Mouse (Mus musculus): Measurements from ENCODE around the gene Trappc13. TPM values are rescaled to one million over a fixed set of nuclear protein-coding genes. Genes with fewer than 3 reads are reported as not detected.
A peak's percentile ranks its signal among the peaks of the same experiment; 100 is the strongest.

Trappc13 gene
- polyA plus RNA-seq, 1 experiment from 2014 or later: 79.7 TPM

- under 1% methylated on average over 36 of the region's 38 CpGs for WGBS
- no peaks in the 10 kb centered on the region for H3K36me3 ChIP-seq (ENCODE audit: control insufficient read depth, insufficient read depth, low read length)
- peak overlapping the region; percentile 98 for H3K4me2 ChIP-seq (ENCODE audit: low read depth)
- H3K27ac ChIP-seq (ENCODE audit: low read depth, low read length): peak overlapping the region; percentile 40
- H3K9ac ChIP-seq (ENCODE audit: low read length): peak overlapping the region; percentile 71
- no peaks in the 10 kb centered on the region for H3K27me3 ChIP-seq (ENCODE audit: control insufficient read depth, insufficient read depth, low read length)
- ATAC-seq (ENCODE audit: insufficient read depth, low FRiP score, low TSS enrichment) (peak; percentile 79), DNase-seq (ENCODE audit: low spot score) (no peak)
- H3K4me1 ChIP-seq (ENCODE audit: control insufficient read depth, insufficient read depth, low read length): peaks cover 7% of the 10 kb centered on the region; the same call in 1 of the 2 replicates
- peak overlapping the region; percentile 64 for H3K4me3 ChIP-seq (ENCODE audit: low read depth, low read length)
- no peaks in the 10 kb centered on the region for H3K9me3 ChIP-seq (ENCODE audit: control insufficient read depth, low read length)
Measured at GRCm38 (mm10) chr13:104109816-104110521, 68.3 kb downstream of the Trappc13 start.

- WGBS: 0% methylated on average over 33 of the region's 44 CpGs
- Histone ChIP-seq H3K27me3 (ENCODE audit: control insufficient read depth, insufficient read depth, low read length) (no peaks in the 10 kb centered on the region), H3K4me1 (ENCODE audit: control insufficient read depth, insufficient read depth, low read length) (peaks cover 7% of the 10 kb centered on the region; the same call in 1 of the 2 replicates), H3K4me3 (ENCODE audit: low read depth, low read length) (peak within 1 kb of the TSS; percentile 64), H3K9me3 (ENCODE audit: control insufficient read depth, low read length) (no peaks in the 10 kb centered on the region), H3K9ac (ENCODE audit: low read length) (peak within 1 kb of the TSS; percentile 74), H3K4me2 (ENCODE audit: low read depth) (peak within 1 kb of the TSS; percentile 98), H3K27ac (ENCODE audit: low read depth, low read length) (peak within 1 kb of the TSS; percentile 42), H3K36me3 (ENCODE audit: control insufficient read depth, insufficient read depth, low read length) (no peaks in the 10 kb centered on the region)
- ATAC-seq (ENCODE audit: insufficient read depth, low FRiP score, low TSS enrichment) (peak; percentile 97), DNase-seq (ENCODE audit: low spot score) (peak; percentile 92)
Measured at GRCm38 (mm10) chr13:104109288-104109815, 68.9 kb downstream of the Trappc13 start, which contains the start of the genes Nln and Sgtb. Gene Nln, minus strand, starts transcription at chr13:104109614. Gene Sgtb, plus strand, starts transcription at chr13:104109741.

- H3K9me3 ChIP-seq (ENCODE audit: control insufficient read depth, low read length): no peaks in the 10 kb centered on the region
- H3K4me2 ChIP-seq (ENCODE audit: low read depth): peak overlapping the region; percentile 98
- peak overlapping the region; percentile 74 for H3K9ac ChIP-seq (ENCODE audit: low read length)
- ATAC-seq (ENCODE audit: insufficient read depth, low FRiP score, low TSS enrichment): peak; percentile 14; the same call in 1 of the 2 replicates
- 2% methylated on average over 24 of the region's 24 CpGs for WGBS
- H3K27ac ChIP-seq (ENCODE audit: low read depth, low read length): peak overlapping the region; percentile 42; the same call in 1 of the 2 replicates
- H3K36me3 ChIP-seq (ENCODE audit: control insufficient read depth, insufficient read depth, low read length): no peaks in the 10 kb centered on the region
- no peaks in the 10 kb centered on the region for H3K27me3 ChIP-seq (ENCODE audit: control insufficient read depth, insufficient read depth, low read length)
- peaks cover 7% of the 10 kb centered on the region; the same call in 1 of the 2 replicates for H3K4me1 ChIP-seq (ENCODE audit: control insufficient read depth, insufficient read depth, low read length)
- peak overlapping the region; percentile 64 for H3K4me3 ChIP-seq (ENCODE audit: low read depth, low read length)
- peak; percentile 24 for DNase-seq (ENCODE audit: low spot score)
Measured at GRCm38 (mm10) chr13:104108651-104109287, 69.5 kb downstream of the Trappc13 start.

- DNase-seq (ENCODE audit: low spot score): no peak
- Histone ChIP-seq H3K9me3 (ENCODE audit: control insufficient read depth, low read length) (no peaks in the 10 kb centered on the region), H3K4me2 (ENCODE audit: low read depth) (no peak overlapping the region), H3K27me3 (ENCODE audit: control insufficient read depth, insufficient read depth, low read length) (no peaks in the 10 kb centered on the region), H3K27ac (ENCODE audit: low read depth, low read length) (no peak overlapping the region), H3K4me1 (ENCODE audit: control insufficient read depth, insufficient read depth, low read length) (no peaks in the 10 kb centered on the region), H3K4me3 (ENCODE audit: low read depth, low read length) (no peak overlapping the region), H3K36me3 (ENCODE audit: control insufficient read depth, insufficient read depth, low read length) (no peaks in the 10 kb centered on the region), H3K9ac (ENCODE audit: low read length) (no peak overlapping the region)
- ATAC-seq (ENCODE audit: insufficient read depth, low FRiP score, low TSS enrichment): no peak
- WGBS: 93% methylated on average over 5 of the region's 5 CpGs
Measured at GRCm38 (mm10) chr13:104101606-104102235, 76.5 kb downstream of the Trappc13 start.

- 92% methylated on average over 4 of the region's 4 CpGs for WGBS
- Histone ChIP-seq H3K27ac (ENCODE audit: low read depth, low read length) (no peak overlapping the region), H3K27me3 (ENCODE audit: control insufficient read depth, insufficient read depth, low read length) (no peaks in the 10 kb centered on the region), H3K9ac (ENCODE audit: low read length) (no peak overlapping the region), H3K4me2 (ENCODE audit: low read depth) (no peak overlapping the region), H3K4me3 (ENCODE audit: low read depth, low read length) (no peak overlapping the region), H3K9me3 (ENCODE audit: control insufficient read depth, low read length) (no peaks in the 10 kb centered on the region), H3K4me1 (ENCODE audit: control insufficient read depth, insufficient read depth, low read length) (no peaks in the 10 kb centered on the region), H3K36me3 (ENCODE audit: control insufficient read depth, insufficient read depth, low read length) (no peaks in the 10 kb centered on the region)
- no peak for ATAC-seq (ENCODE audit: insufficient read depth, low FRiP score, low TSS enrichment)
- DNase-seq (ENCODE audit: low spot score): no peak
Measured at GRCm38 (mm10) chr13:104100416-104100815, 77.9 kb downstream of the Trappc13 start.

- no peak overlapping the region for H3K9ac ChIP-seq (ENCODE audit: low read length)
- H3K9me3 ChIP-seq (ENCODE audit: control insufficient read depth, low read length): no peaks in the 10 kb centered on the region
- no peak for DNase-seq (ENCODE audit: low spot score)
- WGBS: 97% methylated on average over 7 of the region's 7 CpGs
- no peak overlapping the region for H3K27ac ChIP-seq (ENCODE audit: low read depth, low read length)
- no peak overlapping the region for H3K4me3 ChIP-seq (ENCODE audit: low read depth, low read length)
- H3K27me3 ChIP-seq (ENCODE audit: control insufficient read depth, insufficient read depth, low read length): no peaks in the 10 kb centered on the region
- no peak overlapping the region for H3K4me2 ChIP-seq (ENCODE audit: low read depth)
- no peaks in the 10 kb centered on the region for H3K36me3 ChIP-seq (ENCODE audit: control insufficient read depth, insufficient read depth, low read length)
- no peaks in the 10 kb centered on the region for H3K4me1 ChIP-seq (ENCODE audit: control insufficient read depth, insufficient read depth, low read length)
- ATAC-seq (ENCODE audit: insufficient read depth, low FRiP score, low TSS enrichment): no peak
Measured at GRCm38 (mm10) chr13:104097190-104097589, 81.1 kb downstream of the Trappc13 start.

GRCm38 (mm10) chr13:104095955-104096354 is 82.3 kb downstream of the Trappc13 start:
- H3K9me3 ChIP-seq (ENCODE audit: control insufficient read depth, low read length): no peaks in the 10 kb centered on the region
- no peaks in the 10 kb centered on the region for H3K36me3 ChIP-seq (ENCODE audit: control insufficient read depth, insufficient read depth, low read length)
- H3K9ac ChIP-seq (ENCODE audit: low read length): no peak overlapping the region
- 73% methylated on average over 7 of the region's 7 CpGs for WGBS
- no peak overlapping the region for H3K4me3 ChIP-seq (ENCODE audit: low read depth, low read length)
- H3K4me2 ChIP-seq (ENCODE audit: low read depth): no peak overlapping the region
- no peak overlapping the region for H3K27ac ChIP-seq (ENCODE audit: low read depth, low read length)
- no peak for ATAC-seq (ENCODE audit: insufficient read depth, low FRiP score, low TSS enrichment)
- DNase-seq (ENCODE audit: low spot score): no peak
- no peaks in the 10 kb centered on the region for H3K4me1 ChIP-seq (ENCODE audit: control insufficient read depth, insufficient read depth, low read length)
- H3K27me3 ChIP-seq (ENCODE audit: control insufficient read depth, insufficient read depth, low read length): no peaks in the 10 kb centered on the region

- Histone ChIP-seq H3K4me1 (ENCODE audit: control insufficient read depth, insufficient read depth, low read length) (no peaks in the 10 kb centered on the region), H3K27ac (ENCODE audit: low read depth, low read length) (no peak overlapping the region), H3K4me3 (ENCODE audit: low read depth, low read length) (no peak overlapping the region), H3K9me3 (ENCODE audit: control insufficient read depth, low read length) (no peaks in the 10 kb centered on the region), H3K36me3 (ENCODE audit: control insufficient read depth, insufficient read depth, low read length) (no peaks in the 10 kb centered on the region), H3K4me2 (ENCODE audit: low read depth) (no peak overlapping the region), H3K27me3 (ENCODE audit: control insufficient read depth, insufficient read depth, low read length) (no peaks in the 10 kb centered on the region), H3K9ac (ENCODE audit: low read length) (no peak overlapping the region)
- WGBS: 85% methylated on average over 11 of the region's 11 CpGs
- ATAC-seq (ENCODE audit: insufficient read depth, low FRiP score, low TSS enrichment): no peak
- no peak for DNase-seq (ENCODE audit: low spot score)
Measured at GRCm38 (mm10) chr13:104094531-104095385, 83.5 kb downstream of the Trappc13 start.

Measured in neural tube, embryonic 11.5 days (tissue).